ENCODE assay signal across 7 mouse cellular contexts in genomic region chr7:102266021-102266400, GRCm38 (mm10). TPM values are rescaled to one million over a fixed set of nuclear protein-coding genes. Genes with fewer than 3 reads are reported as not detected.
DNase-seq lines count a peak whose midpoint lies in the region; ATAC-seq and TF ChIP-seq lines count a peak whose summit lies in the region.
"Not testable (repeated sequence)": the region's sequence is repeated elsewhere in the genome, so short reads cannot be mapped to it uniquely, and the experiment has no call there.

No protein-coding gene starts in this region.

- not testable (repeated sequence) for H3K4me3 ChIP-seq in CH12.LX (replicated peaks in 1 of 3; ENCODE audit: low read depth in 2 of 3, low read length in 2 of 3, poor library complexity in 1 of 3); bone marrow, adult 2 months (replicated peaks; ENCODE audit: control insufficient read depth, low read depth, low read length); liver, embryonic 11.5 days (ENCODE audit: low read depth, low read length)
- peak overlapping the region; percentile 73; the same call in 1 of the 2 replicates for H3K4me3 ChIP-seq in liver, embryonic 15.5 days (replicated peaks)
- H3K4me3 ChIP-seq in megakaryocyte, embryonic 14.5 days (replicated peaks): peak overlapping the region; percentile 99
- peak overlapping the region; percentile 95; the same call in 1 of the 2 replicates for H3K4me3 ChIP-seq in spleen, adult 2 months (ENCODE audit: extremely low read depth, insufficient read depth, insufficient read length)

- peak overlapping the region; percentile 72; the same call in 1 of the 2 replicates for H3K4me2 ChIP-seq in CH12.LX (ENCODE audit: insufficient read depth, low read depth, poor library complexity, severe bottlenecking)
- peak overlapping the region; percentile 96 for H3K4me2 ChIP-seq in liver, embryonic 11.5 days
- H3K4me2 ChIP-seq in liver, embryonic 15.5 days: peak overlapping the region; percentile 91

- H3K27ac ChIP-seq in CH12.LX (ENCODE audit: insufficient read depth, low read depth): not testable (repeated sequence)
- peak overlapping the region; percentile 97 for H3K27ac ChIP-seq in bone marrow, adult 2 months (ENCODE audit: control insufficient read depth, insufficient read depth, low read depth, low read length, poor library complexity)
- peak overlapping the region; percentile 68 for H3K27ac ChIP-seq in liver, embryonic 11.5 days (ENCODE audit: low read depth, low read length)
- peak overlapping the region; percentile 93 for H3K27ac ChIP-seq in liver, embryonic 15.5 days (replicated peaks)
- H3K27ac ChIP-seq in spleen, adult 2 months (ENCODE audit: insufficient read depth, low read length): peak overlapping the region; percentile 98

- dilution Hi-C loops in CH12.LX (cut with MboI; ENCODE audit: extremely low pct_ligation_motif_present, extremely low pct_unique_long_range_greater_than_20kb, low sequenced_read_pairs): not testable (repeated sequence)

- WGBS in bone marrow, adult 2 months: 50% methylated on average over 10 of the region's 10 CpGs
- WGBS in liver, embryonic 11.5 days: 79% methylated on average over 10 of the region's 10 CpGs
- 44% methylated on average over 10 of the region's 10 CpGs for WGBS in liver, embryonic 15.5 days (ENCODE audit: insufficient replicate concordance)
- WGBS in spleen, adult 2 months: 63% methylated on average over 10 of the region's 10 CpGs

- not testable (repeated sequence) for TF ChIP-seq RAD21 in CH12.LX (IDR thresholded peaks at IDR 0.05; ENCODE audit: low read depth, low read length)

- not testable (repeated sequence) for TF ChIP-seq EP300 in CH12.LX (IDR thresholded peaks at IDR 0.05; ENCODE audit: low read length)

- not testable (repeated sequence) for ATAC-seq in liver, embryonic 11.5 days (replicated peaks; ENCODE audit: low FRiP score); liver, embryonic 15.5 days (ENCODE audit: insufficient read depth)

- H3K9ac ChIP-seq in CH12.LX (ENCODE audit: insufficient read depth, low read depth): peak overlapping the region; percentile 55; the same call in 1 of the 2 replicates
- H3K9ac ChIP-seq in liver, embryonic 11.5 days (ENCODE audit: low read depth, low read length): peak overlapping the region; percentile 46; the same call in 1 of the 2 replicates
- H3K9ac ChIP-seq in liver, embryonic 15.5 days: peak overlapping the region; percentile 83; the same call in 1 of the 2 replicates

- H3K27me3 ChIP-seq in CH12.LX (replicated peaks); liver, embryonic 11.5 days (replicated peaks; ENCODE audit: control insufficient read depth, insufficient read depth, low read length); liver, embryonic 15.5 days; megakaryocyte, embryonic 14.5 days (replicated peaks); spleen, adult 2 months (ENCODE audit: control insufficient read depth, insufficient read depth, low read length): not testable (repeated sequence)

- TF ChIP-seq CTCF in CH12.LX (conservative IDR thresholded peaks at IDR 0.05 in 1 of 2, IDR thresholded peaks at IDR 0.05 in 1 of 2; ENCODE audit: low read depth in 2 of 2, low read length in 2 of 2); bone marrow, adult 2 months (IDR thresholded peaks at IDR 0.05; ENCODE audit: control insufficient read depth, insufficient read depth, low read length); spleen, adult 2 months (IDR thresholded peaks at IDR 0.05; ENCODE audit: extremely low read depth, insufficient read depth, insufficient read length, insufficient replicate concordance): not testable (repeated sequence)

- not testable (repeated sequence) for DNase-seq in CH12.LX (ENCODE audit: extremely low read depth); liver, embryonic 11.5 days (ENCODE audit: low spot score); spleen, adult 2 months (ENCODE audit: low read depth in 1 of 2, low spot score in 2 of 2)
- DNase-seq in thymus, postnatal 4 days: peak; percentile 52

- in situ Hi-C loops in CH12.LX (cut with MboI; ENCODE audit: low pct_ligation_motif_present, low pct_unique_long_range_greater_than_20kb, low sequenced_read_pairs): loop anchor here (5.0 to 25.0 kb wide), 2 partner anchors 156 to 604 kb away; partner anchors contain the start of gene Clpb

- H3K36me3 ChIP-seq in CH12.LX (replicated peaks in 1 of 2; ENCODE audit: control insufficient read depth in 1 of 2, insufficient read depth in 1 of 2, low read length in 1 of 2); liver, embryonic 11.5 days (ENCODE audit: control insufficient read depth, insufficient read depth, low read length); liver, embryonic 15.5 days (replicated peaks); spleen, adult 2 months (ENCODE audit: control insufficient read depth, insufficient read depth, low read length): not testable (repeated sequence)
- peaks cover 10% of the 10 kb centered on the region for H3K36me3 ChIP-seq in megakaryocyte, embryonic 14.5 days (replicated peaks; ENCODE audit: low read length)

- not testable (repeated sequence) for H3K79me2 ChIP-seq in CH12.LX (replicated peaks; ENCODE audit: control insufficient read depth, extremely low read depth, insufficient read depth, poor library complexity, severe bottlenecking)

- peaks cover 0 to 20% of the 10 kb centered on the region in 2 experiments; a peak in 2 of 4 replicates for H3K4me1 ChIP-seq in CH12.LX (ENCODE audit: control insufficient read depth in 1 of 2, insufficient read depth in 2 of 2)
- not testable (repeated sequence) for H3K4me1 ChIP-seq in bone marrow, adult 2 months (ENCODE audit: control insufficient read depth, insufficient read depth, low read length); spleen, adult 2 months (ENCODE audit: control insufficient read depth, insufficient read depth, insufficient read length)
- peaks cover 29% of the 10 kb centered on the region for H3K4me1 ChIP-seq in liver, embryonic 11.5 days (replicated peaks; ENCODE audit: control insufficient read depth, insufficient read depth, low read length)
- peaks cover 51% of the 10 kb centered on the region for H3K4me1 ChIP-seq in liver, embryonic 15.5 days (replicated peaks)
- H3K4me1 ChIP-seq in megakaryocyte, embryonic 14.5 days: peaks cover 27% of the 10 kb centered on the region

- TF ChIP-seq POLR2A in CH12.LX (IDR thresholded peaks at IDR 0.05; ENCODE audit: low read depth, low read length); bone marrow, adult 2 months (IDR thresholded peaks at IDR 0.05; ENCODE audit: borderline replicate concordance, control insufficient read depth, low read depth, low read length); spleen, adult 2 months (IDR thresholded peaks at IDR 0.05; ENCODE audit: low read depth, low read length): not testable (repeated sequence)

- not testable (repeated sequence) for H3K9me3 ChIP-seq in CH12.LX (replicated peaks; ENCODE audit: low read length); liver, embryonic 11.5 days (ENCODE audit: control insufficient read depth, low read length); liver, embryonic 15.5 days (replicated peaks); megakaryocyte, embryonic 14.5 days

RNA-seq across cellular contexts. Expression of gene Stim1, which starts 1.6 kb away (rescaled TPM):
- total RNA-seq in CH12.LX (2012; rRNA removed) (8.9 and 10.2 TPM in 2 replicates), CH12.LX (2014; rRNA removed) (21.0 and 26.6 TPM in 2 replicates)
- polyA plus RNA-seq in CH12.LX (2012; ENCODE audit: insufficient read length, low read depth): 23.9 and 24.1 TPM in 2 replicates
- polyA plus RNA-seq in bone marrow, adult 2 months (2011; ENCODE audit: insufficient read depth, insufficient read length, low replicate concordance, missing spikeins): 12.8 and 24.8 TPM in 2 replicates
- polyA plus RNA-seq in liver, embryonic 11.5 days (2014; fragmentation: Nextera tagmentation; extraction: Ambion mirVana): 22.0 and 23.3 TPM in 2 replicates
- 14.9 and 16.5 TPM in 2 replicates for polyA plus RNA-seq in liver, embryonic 15.5 days (2015; fragmentation: Nextera tagmentation; extraction: Ambion mirVana)
- 106 and 312 TPM in 2 replicates for polyA plus RNA-seq in megakaryocyte, embryonic 14.5 days (2012; ENCODE audit: insufficient read depth, low replicate concordance)
- polyA plus RNA-seq in spleen, adult 2 months (2012; rRNA removed): 49.3 and 57.8 TPM in 2 replicates

RNA-seq across cellular contexts. Expression of gene Rhog, which starts 10.2 kb away (rescaled TPM):
- total RNA-seq in CH12.LX (2012; rRNA removed) (17.1 and 22.7 TPM in 2 replicates), CH12.LX (2014; rRNA removed) (9.6 and 12.2 TPM in 2 replicates)
- 109 and 118 TPM in 2 replicates for polyA plus RNA-seq in CH12.LX (2012; ENCODE audit: insufficient read length, low read depth)
- polyA plus RNA-seq in bone marrow, adult 2 months (2011; ENCODE audit: insufficient read depth, insufficient read length, low replicate concordance, missing spikeins): 89.0 and 95.2 TPM in 2 replicates
- 76.8 and 81.1 TPM in 2 replicates for polyA plus RNA-seq in liver, embryonic 11.5 days (2014; fragmentation: Nextera tagmentation; extraction: Ambion mirVana)
- 57.4 and 62.3 TPM in 2 replicates for polyA plus RNA-seq in liver, embryonic 15.5 days (2015; fragmentation: Nextera tagmentation; extraction: Ambion mirVana)
- 210 and 238 TPM in 2 replicates for polyA plus RNA-seq in megakaryocyte, embryonic 14.5 days (2012; ENCODE audit: insufficient read depth, low replicate concordance)
- 165 and 178 TPM in 2 replicates for polyA plus RNA-seq in spleen, adult 2 months (2012; rRNA removed)

RNA-seq across cellular contexts. Expression of gene Pgap2, which starts 56.0 kb away (rescaled TPM):
- 13.2 and 18.3 TPM in 2 replicates for total RNA-seq in CH12.LX (2012; rRNA removed)
- total RNA-seq in CH12.LX (2014; rRNA removed): 20.3 and 23.7 TPM in 2 replicates
- polyA plus RNA-seq in CH12.LX (2012; ENCODE audit: insufficient read length, low read depth): 26.1 and 38.5 TPM in 2 replicates
- polyA plus RNA-seq in bone marrow, adult 2 months (2011; ENCODE audit: insufficient read depth, insufficient read length, low replicate concordance, missing spikeins): 6.9 and 24.4 TPM in 2 replicates
- polyA plus RNA-seq in liver, embryonic 11.5 days (2014; fragmentation: Nextera tagmentation; extraction: Ambion mirVana): 40.0 and 45.5 TPM in 2 replicates
- polyA plus RNA-seq in liver, embryonic 15.5 days (2015; fragmentation: Nextera tagmentation; extraction: Ambion mirVana): 22.2 and 23.5 TPM in 2 replicates
- polyA plus RNA-seq in megakaryocyte, embryonic 14.5 days (2012; ENCODE audit: insufficient read depth, low replicate concordance): 8.0 and 17.3 TPM in 2 replicates
- polyA plus RNA-seq in spleen, adult 2 months (2012; rRNA removed): 57.8 and 72.9 TPM in 2 replicates

RNA-seq across cellular contexts. Expression of gene Nup98, which starts 56.0 kb away (rescaled TPM):
- total RNA-seq in CH12.LX (2012; rRNA removed): 24.6 and 27.3 TPM in 2 replicates
- total RNA-seq in CH12.LX (2014; rRNA removed): 23.9 and 25.0 TPM in 2 replicates
- polyA plus RNA-seq in CH12.LX (2012; ENCODE audit: insufficient read length, low read depth): 34.3 and 37.1 TPM in 2 replicates
- polyA plus RNA-seq in bone marrow, adult 2 months (2011; ENCODE audit: insufficient read depth, insufficient read length, low replicate concordance, missing spikeins): 10.4 and 18.9 TPM in 2 replicates
- 42.0 and 45.8 TPM in 2 replicates for polyA plus RNA-seq in liver, embryonic 11.5 days (2014; fragmentation: Nextera tagmentation; extraction: Ambion mirVana)
- 13.4 and 13.5 TPM in 2 replicates for polyA plus RNA-seq in liver, embryonic 15.5 days (2015; fragmentation: Nextera tagmentation; extraction: Ambion mirVana)
- 0.81 and 1.1 TPM in 2 replicates for polyA plus RNA-seq in megakaryocyte, embryonic 14.5 days (2012; ENCODE audit: insufficient read depth, low replicate concordance)
- 11.5 and 13.5 TPM in 2 replicates for polyA plus RNA-seq in spleen, adult 2 months (2012; rRNA removed)
